Mouse (Mus musculus): ENCODE results near the gene Ttll1. TPM values are rescaled to one million over a fixed set of nuclear protein-coding genes. Genes with fewer than 3 reads are reported as not detected.

Gene Ttll1
- total RNA-seq, 2 experiments from 2014 or later = 2.2 to 6.3 TPM

DNA sequence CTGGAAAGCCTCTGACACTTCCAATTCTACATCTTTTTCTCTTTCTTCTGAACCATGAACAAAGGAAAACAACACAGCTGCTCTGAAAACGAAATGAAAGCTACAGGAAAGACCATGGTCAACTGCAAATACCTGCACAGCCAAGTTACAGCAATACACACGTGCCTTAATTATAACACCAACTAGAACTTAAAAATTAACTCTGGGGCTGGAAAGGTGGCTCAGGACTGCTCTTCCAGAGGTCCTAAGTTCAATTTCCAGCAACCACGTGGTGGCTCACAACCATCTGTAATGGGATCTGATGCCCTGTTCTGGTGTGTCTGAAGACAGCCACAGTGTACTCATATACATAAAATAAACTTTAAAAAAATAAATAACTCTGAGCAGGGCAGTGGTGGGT lies 55.7 kb downstream of the Ttll1 start:
- DNase-seq = no peak

DNA sequence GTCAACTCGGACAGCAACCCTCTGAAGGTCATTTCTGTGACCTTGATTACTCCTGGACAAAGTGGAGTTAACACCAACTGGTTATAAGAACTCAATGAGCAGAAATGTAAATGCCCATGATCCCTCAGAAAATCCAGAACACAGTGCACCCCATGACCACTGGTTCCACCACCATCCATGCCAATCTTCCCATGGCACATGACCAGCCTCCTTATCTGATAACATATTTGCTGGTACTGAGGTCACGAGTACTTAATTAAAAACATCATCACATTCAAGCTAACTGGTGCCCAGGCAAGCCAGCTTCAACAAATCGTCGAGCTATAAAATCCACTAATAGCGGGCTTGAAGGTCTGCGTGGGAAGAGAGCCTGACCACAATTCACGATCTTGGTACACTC lies 56.3 kb downstream of the Ttll1 start:
- DNase-seq = no peak

DNA sequence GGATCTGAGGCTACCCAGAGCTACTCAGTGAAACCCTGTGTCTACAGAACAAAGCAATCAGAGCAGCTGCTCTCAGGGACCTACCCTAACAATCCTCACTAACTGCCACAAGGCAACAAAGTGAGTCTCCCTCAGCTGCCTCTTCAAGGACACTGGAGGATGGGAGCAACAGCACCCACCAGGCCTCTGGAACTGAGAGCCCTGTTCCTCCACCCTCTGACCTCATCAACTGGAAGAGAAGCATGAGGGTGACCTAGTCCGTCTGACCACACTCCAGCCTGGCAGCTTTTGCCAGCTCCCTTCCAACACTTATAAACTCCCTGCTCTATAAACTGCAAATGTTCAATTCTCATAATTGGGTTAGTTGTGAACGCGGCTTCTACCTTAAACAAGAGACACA lies 56.8 kb downstream of the Ttll1 start:
- peak; percentile 45 for DNase-seq

DNA sequence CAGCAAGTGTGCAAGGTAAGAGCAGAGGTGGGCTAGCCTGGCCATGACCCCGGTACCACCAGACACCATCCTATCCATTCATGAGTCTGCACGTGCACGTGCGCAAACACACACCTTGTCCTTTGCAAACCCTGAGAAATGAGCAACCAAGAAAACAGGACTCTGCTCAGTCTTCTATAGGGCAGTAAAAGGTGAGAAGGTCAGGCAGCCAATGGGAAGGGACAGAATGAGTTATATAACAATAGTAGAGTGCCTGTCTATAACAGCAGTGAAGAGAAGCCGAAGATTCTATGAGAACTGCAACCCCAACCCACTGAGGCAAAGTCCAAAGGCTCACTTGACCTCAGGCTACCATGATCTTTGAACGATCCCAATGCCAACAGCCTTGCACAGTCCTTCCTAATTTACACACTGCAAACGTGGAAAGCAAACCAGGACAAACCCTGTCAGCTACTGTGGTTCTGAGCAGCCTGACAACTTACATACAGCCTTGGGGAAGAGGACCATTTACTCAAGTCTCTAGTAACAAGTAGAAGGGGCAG lies 58.4 kb downstream of the Ttll1 start:
- DNase-seq = no peak

DNA sequence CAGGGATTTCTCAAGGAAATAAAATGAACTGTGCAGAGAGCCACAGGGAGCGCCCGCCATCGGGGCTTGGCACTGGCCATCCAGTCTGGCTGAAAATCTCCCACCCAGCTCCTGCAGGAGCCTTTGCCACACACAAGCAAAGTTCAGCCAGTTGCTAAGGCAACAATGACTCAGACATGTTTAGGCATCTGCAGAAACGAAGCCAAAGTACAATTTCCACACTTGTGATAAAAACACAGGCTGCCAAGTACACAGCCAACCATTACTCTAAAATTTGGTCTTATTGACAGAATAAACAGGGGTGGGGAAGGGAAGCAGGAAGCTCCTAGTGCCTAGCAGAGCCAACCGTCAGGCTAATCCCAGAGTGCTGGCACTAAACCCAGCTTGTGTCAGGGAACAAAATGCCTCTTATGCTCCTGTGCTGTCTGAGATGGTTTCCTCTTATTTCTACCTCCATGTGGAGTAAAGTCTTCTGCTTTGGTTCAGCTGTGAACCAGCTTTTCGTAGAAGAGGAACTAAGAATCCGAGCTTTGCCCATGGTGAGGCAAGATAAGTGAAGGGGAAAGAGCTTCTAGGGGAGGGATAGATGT lies 59.0 kb downstream of the Ttll1 start:
- DNase-seq = peak; percentile 50

DNA sequence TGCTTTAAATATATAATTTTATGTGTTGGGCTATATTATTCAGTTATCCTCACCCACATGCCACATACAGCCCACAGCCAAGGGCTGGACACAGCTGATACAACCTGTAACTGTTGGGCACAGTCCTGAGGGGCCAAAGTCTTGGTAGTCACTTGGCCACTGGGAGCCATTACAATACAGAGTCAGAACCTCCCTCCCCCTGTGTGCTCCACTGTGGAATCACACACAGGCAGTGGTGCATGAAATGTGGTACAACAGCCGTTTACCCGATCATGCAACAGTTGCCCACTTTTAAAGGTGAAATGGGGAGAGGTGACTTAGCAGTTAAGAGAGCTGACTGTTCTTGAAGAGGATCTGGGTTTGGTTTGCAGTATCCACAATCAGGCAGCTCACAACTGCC lies 60.7 kb downstream of the Ttll1 start:
- DNase-seq = no peak

DNA sequence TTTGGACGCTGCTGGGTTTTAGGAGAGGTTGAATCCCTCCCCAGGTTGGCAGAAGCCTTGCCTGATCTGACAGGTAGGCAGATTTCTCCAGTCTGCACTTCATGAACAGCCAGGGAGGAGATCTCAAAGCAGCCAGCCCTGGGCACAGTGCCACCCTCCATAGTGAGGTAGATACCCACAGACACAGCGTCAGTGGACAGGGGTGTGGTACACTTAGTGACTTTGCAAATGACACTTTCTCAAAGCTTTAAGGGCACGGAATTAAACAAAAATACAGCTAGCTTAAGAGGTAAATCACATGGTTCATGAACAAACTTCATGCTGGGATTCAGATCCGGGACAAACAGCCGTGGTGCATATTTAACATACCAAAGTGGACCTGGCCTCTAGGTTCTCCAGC lies 62.0 kb downstream of the Ttll1 start:
- DNase-seq = no peak

DNA sequence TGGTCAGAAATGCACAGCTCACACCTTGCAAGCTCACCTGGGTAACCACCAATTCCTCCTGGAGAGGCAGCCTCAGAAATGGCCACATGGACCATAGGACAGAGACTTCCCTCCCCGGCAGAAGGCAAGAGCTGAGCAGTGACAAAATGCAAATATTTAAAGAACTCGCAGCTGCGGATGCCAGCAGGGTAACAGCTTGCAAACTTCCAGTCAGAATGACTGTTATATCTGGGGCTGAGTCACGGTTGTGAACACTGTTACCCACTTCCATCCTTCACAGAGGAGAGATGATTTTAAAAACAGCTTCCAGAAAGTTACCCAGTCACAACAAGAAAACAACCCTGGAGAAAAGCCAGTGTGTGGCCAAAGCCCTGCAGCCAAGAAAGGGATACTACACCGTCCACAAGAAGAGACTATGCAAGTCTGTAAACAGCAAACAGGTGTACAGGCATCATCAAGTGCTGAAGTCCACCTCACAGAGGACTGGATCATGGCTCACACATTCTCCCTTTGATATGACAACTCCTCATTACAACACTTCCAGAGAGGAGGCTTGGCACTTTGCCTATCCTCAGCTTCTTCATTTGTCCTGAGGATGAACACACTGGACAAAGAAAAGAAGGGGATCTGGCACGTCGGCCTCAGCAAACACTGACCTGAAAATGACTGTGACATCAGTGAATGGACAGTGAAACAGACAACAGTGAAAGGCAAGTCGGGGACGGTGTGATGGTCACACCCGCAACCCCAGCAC lies 62.7 kb downstream of the Ttll1 start:
- DNase-seq = no peak

DNA sequence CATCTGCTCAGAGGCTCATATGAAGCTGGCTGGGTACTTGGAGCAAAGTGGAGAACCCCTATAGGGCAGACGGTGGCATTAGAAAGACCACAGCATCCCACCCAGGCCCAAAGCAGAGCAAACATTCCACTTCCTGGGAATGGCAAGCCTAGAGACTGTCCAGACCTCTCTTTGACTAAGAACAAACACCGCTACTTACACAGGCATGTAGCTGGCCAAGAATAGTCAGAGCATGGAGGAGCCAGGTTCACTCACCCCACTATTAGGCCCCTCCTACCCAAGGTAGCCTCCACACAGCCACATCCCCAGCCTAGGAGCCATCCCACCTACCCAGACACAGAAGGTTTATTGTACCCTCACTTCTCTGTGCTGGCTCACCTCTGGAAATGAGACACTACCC lies 64.8 kb downstream of the Ttll1 start:
- DNase-seq = no peak

DNA sequence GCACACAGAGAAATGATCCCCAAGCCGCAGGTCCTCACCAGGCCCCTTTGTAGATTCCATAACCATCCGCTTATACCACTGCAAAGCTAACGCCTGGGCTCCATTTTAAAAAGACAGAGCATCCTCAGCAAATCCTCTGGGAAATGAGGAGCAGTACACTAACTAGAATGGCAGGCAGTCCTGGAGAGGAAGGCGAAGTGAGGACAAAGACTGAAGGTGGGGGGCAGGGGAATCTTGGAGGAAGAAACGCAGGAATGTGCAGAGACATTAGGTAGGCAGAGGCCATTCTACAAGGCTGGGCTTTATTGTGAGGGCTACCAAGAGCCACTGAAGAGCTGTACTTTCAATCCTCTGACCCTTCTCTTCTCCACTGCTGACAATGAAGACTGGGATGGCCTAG lies 65.3 kb downstream of the Ttll1 start:
- no peak for DNase-seq

DNA sequence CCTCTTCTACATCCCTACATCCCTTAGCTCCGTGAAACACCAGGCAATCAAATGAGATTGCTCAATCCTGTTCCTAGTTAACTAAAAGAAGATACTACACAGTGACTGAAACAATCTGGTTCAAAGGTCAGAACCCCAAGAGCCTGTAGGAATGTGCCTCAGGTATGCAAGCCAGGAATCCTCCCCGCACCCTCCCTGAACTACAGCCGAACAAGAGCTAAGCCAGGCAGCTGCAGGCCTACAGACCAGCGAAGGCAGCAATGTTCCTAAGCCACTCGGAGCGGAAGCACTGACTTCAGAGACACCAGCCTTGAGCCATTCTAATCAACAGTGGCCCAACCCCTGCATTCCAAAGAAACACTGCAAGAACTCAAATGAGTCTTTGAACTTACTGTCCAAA lies 66.3 kb downstream of the Ttll1 start:
- DNase-seq = no peak

DNA sequence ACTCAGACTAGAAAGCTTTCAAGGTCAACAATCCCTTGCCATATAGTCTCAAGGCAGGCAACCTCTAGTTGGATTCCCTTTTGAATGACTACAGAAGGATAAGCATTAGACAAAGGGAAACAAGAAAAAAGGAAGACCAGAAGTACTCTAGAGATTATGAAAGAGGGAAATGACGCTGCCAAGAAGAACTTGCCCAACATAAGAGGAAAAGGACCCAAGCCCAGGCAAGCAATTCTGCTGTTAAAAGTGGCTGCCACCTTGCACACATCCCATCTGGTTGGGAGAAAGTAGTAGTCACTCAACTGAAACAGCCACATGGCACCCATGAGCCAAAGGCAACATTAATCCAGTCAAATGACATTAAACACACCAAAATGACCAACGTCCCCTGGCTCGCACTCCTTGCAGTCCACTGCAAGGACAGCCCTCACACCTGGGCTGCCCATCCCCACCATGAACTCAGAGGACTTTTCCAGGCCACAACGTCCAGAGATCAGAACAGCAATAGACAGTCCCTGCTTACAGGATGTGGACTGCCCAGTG lies 68.1 kb downstream of the Ttll1 start:
- DNase-seq = no peak

DNA sequence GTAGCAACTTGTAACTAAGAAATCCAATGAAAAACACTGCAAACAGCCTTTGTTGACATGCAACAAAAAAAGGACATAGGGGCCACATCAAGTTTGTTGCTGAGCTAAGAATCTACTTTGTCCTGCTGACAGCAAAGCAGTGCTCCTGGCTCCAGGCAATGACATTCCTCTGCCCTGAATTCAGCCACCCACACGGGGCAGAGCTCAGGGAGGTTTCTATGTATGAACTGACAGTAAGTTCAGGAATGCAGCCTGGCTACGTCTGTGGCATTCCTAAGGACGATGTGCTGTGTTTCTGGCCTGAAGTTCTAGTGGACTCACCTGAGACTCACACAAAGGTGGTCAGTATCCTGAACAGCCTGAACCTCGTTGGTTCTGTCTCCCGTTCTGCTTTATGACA lies 70.0 kb downstream of the Ttll1 start:
- DNase-seq = no peak

DNA sequence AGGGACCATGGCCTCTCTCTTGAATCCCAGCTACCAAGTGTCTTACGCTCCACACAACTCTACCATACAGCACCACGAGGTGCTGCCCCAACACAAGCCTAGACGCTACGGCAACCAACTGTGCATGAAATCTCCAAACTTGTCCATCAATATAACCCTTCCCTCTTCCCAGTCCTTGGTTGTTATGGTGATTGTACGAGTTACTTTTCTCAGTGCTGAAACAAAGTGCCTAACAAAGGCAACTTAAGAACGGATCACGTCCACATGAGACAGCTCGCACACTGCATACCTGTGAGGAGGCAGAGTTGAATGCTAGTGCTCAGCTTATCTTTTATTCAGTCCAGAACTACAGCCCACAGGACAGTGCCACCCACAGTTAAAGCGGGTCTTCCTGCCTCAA lies 74.2 kb downstream of the Ttll1 start:
- DNase-seq = no peak

DNA sequence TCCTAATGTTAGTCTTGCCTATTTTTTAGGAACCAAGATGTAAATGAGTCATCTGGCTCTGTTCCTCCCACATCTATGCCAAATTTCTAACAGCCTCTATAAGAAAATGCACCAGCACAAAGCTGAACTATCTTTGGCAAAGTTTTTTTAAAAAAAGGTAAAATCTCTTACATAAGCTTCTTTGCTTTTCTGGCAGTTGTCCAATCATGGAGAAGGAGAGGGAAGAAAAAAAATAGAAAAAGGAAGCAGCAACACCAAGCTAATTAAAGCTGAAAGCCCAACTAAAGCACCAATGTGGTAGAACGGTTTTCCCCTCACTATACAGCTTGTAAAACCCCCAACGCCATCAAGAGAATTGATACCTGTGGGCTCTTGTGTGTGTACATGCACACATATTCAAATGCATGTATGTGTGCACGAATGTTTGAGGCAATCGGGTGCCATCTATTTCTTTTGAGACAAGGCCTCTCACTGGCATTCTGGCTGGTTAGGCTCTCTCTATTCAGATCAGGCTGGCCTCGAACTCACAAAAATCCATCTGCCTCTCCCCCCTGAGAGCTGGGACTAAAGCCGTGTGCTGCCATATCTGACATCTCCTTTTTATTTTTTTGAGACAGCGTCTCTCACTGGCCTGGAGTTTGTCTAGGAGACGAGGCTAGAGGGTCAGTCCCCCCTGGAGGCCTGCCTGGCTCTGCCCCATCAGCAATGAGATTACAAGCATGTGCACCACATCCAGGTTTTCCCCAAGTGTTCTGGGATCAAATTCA lies 75.2 kb downstream of the Ttll1 start:
- DNase-seq = no peak

DNA sequence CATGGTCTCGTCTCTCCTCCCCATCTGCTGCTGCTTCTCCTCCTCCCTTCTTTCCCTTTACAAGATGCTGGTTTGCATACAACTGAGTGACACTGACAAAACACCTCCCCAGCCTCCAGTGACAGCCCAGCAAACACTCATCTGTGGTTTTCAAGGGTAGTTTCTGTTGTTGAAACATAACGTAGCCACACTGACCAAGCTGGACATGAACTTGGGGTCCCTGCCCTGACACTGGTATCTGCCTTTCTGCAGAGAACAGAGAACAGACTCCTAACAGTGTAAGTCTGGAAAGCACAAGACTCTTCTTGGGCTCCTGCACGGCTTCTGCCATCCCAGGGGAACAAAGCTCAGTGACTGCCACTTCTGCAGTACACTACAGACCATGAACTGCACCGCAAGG lies 76.0 kb downstream of the Ttll1 start:
- no peak for DNase-seq

Small RNA genes within 50 kb of the gene (microRNA-seq; reads per million reads assigned to microRNA genes)
- 0 reads per million in 2 experiments for gene Gm24575 (ENCODE audit: borderline replicate concordance in 2 of 2)

Other genes starting within 250 kb of the Ttll1 start
- 1 to 10 TPM; 5.8 to 9.6 TPM for gene Arfgap3, start 160.6 kb downstream of the Ttll1 start, total RNA-seq (2021)
- 10 to 100 TPM; 51.6 to 53.8 TPM for gene Pacsin2, start 46.3 kb downstream of the Ttll1 start, total RNA-seq (2021)
- gene Bik, start 16.0 kb upstream of the Ttll1 start, total RNA-seq (2021) = 1 to 10 TPM in 1 of 2 experiments, under 1 TPM in 1; 0.59 to 1.3 TPM
- 10 to 100 TPM; 21.2 to 34.5 TPM for gene Tspo, start 52.7 kb upstream of the Ttll1 start, total RNA-seq (2021)
- 10 to 100 TPM; 18.6 to 21.4 TPM for gene Mcat, start 52.9 kb upstream of the Ttll1 start, total RNA-seq (2021)
- gene Ttll12, start 84.3 kb upstream of the Ttll1 start, total RNA-seq (2021) = 1 to 10 TPM; 4.2 to 4.9 TPM
- gene Scube1, start 214.1 kb upstream of the Ttll1 start, total RNA-seq (2021) = under 1 TPM; 0.32 to 0.67 TPM